Mouse (Mus musculus) megakaryocyte, embryonic 14.5 days (primary cell): Measurements from ENCODE around the gene Cep128.

Experiments used
- FLI1 ChIP-seq: IDR thresholded peaks from 2 replicates; pipeline ENCODE4 v1.6.1; 2012; ENCODE audit warnings: low read length, inconsistent platforms, mixed read lengths
- GATA1 ChIP-seq: IDR thresholded peaks from 3 replicates; pipeline ENCODE4 v1.6.1; 2012; ENCODE audit warnings: mixed read lengths, low read length, inconsistent platforms, borderline replicate concordance

DNA sequence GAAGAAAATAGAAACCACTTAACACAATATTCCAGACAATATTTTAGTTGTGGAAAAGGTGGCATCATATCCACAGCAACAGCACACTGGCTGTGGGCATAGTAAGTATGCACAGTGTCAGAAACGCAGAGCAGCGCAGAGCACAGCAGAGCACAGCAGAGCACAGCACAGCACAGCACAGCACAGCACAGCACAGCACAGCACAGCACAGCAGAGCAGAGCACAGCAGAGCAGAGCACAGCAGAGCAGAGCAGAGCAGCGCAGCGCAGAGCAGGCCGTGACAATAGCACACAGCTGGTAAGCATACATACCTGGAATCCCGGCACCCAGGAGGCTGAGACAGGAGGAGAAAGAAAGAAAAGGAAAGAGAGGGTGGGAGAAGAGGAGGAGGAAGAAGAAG, 129.4 kb downstream of the Cep128 start:
- TF ChIP-seq GATA1 (no peak), FLI1 (no peak)
